Mouse (Mus musculus) frontal cortex, adult 2 months (tissue): ENCODE measurements around the gene Thap3. TPM values are rescaled to one million over a fixed set of nuclear protein-coding genes. Genes with fewer than 3 reads are reported as not detected.

ENCODE experiments used
- DNase-seq, 2 experiments: peaks; one replicate each; pipeline ENCODE4 v3.0.0; 2022; ENCODE audit warnings: low spot score in 1 of 2; ENCODE audit errors: extremely low spot score in 1 of 2
- polyA plus RNA-seq: library from polyadenylated mRNA; depleted of rRNA; stranded (reverse); fragments of >200 nt; gene quantifications from 2 replicates; pipeline ENCODE4 v1.2.3, GENCODE M21; 2012; rRNA removed

Thap3 gene
- polyA plus RNA-seq, 1 experiment: 39.4 TPM

DNA sequence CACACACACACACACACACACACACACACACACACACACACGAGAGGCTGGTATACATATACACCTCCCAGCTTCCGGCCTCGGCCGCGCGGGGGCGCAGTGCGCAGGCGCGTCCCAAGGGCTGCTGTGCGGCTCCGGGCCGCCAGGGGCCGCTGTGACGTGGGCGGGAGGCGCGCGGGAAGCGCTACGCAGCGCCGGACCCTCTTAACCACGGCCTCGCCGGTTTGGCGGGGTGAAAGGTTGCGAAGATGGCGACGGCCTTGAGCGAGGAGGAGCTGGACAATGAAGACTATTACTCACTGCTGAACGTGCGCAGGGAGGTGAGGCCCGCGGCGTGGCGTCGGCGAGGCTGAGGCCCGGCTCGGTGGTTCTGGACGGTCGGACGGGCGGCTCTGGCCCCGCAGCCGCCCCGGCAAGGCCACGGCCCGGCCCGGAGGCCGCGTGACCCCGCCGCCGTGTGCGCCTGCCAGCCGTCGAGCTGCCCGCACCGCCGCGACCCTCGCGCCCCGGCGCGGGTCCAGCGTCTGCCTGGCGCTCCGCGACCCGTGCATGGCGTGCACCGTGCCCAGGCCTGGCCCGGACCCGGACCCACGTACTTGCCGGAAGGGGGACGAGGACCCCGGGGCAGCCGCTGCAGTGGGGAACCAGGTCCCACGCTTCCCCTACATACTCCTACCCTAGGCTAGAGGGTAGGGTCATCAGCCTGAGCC, 55.1 kb downstream of the Thap3 start, which contains the start of gene Dnajc11:
TSS of gene Dnajc11 (plus strand) at position 187 of the 710 bp plus-strand sequence.
- DNase-seq: peak; percentile 79 to 92

Other genes with a start within 250 kb of the Thap3 start
- 124 and 125 TPM in 2 replicates for gene Camta1, start 127.1 kb downstream of the Thap3 start, polyA plus RNA-seq
- 62.5 and 64.2 TPM in 2 replicates for gene Dnajc11, start 55.3 kb downstream of the Thap3 start, polyA plus RNA-seq
- gene Phf13, start 7.3 kb upstream of the Thap3 start, polyA plus RNA-seq: 9.1 and 9.3 TPM in 2 replicates
- 11.2 and 12.1 TPM in 2 replicates for gene Klhl21, start 19.8 kb upstream of the Thap3 start, polyA plus RNA-seq
- gene Zbtb48, start 38.7 kb upstream of the Thap3 start, polyA plus RNA-seq: 17.6 and 19.1 TPM in 2 replicates
- gene Tas1r1, start 49.6 kb upstream of the Thap3 start, polyA plus RNA-seq: 0.13 and 0.20 TPM in 2 replicates
- 15.9 and 18.4 TPM in 2 replicates for gene Nol9, start 50.3 kb upstream of the Thap3 start, polyA plus RNA-seq
- 41.1 and 49.7 TPM in 2 replicates for gene Plekhg5, start 83.5 kb upstream of the Thap3 start, polyA plus RNA-seq
- gene Tnfrsf25, start 126.9 kb upstream of the Thap3 start, polyA plus RNA-seq: 7.0 and 10.6 TPM in 2 replicates
- 1.1 and 1.3 TPM in 2 replicates for gene Espn, start 163.4 kb upstream of the Thap3 start, polyA plus RNA-seq
- gene Hes2, start 169.9 kb upstream of the Thap3 start, polyA plus RNA-seq: not detected in 2 replicates
- gene Acot7, start 189.1 kb upstream of the Thap3 start, polyA plus RNA-seq: 304 and 344 TPM in 2 replicates